Mouse (Mus musculus) intestine, embryonic 16.5 days (tissue): ENCODE results near the gene Kcnh6. TPM values are rescaled to one million over a fixed set of nuclear protein-coding genes. Genes with fewer than 3 reads are reported as not detected.
A peak's percentile ranks its signal among the peaks of the same experiment; 100 is the strongest.

ENCODE experiments used
- ATAC-seq: fragments of 200-750 bp; cut with Nextera tagmentation; 2 replicates; pipeline ENCODE4 v1.8.0; 2017; ENCODE audit warnings: moderate TSS enrichment, moderate library complexity
- H3K27ac ChIP-seq: fragments of 300-500 bp; sonication (generic); 2 replicates; pipeline ENCODE4 v1.5.1; 2014; ENCODE audit warnings: mild to moderate bottlenecking, low read length
- H3K27me3 ChIP-seq: fragments of 300-500 bp; sonication (generic); replicated peaks from 2 replicates; pipeline ENCODE4 v1.6.1; 2014; ENCODE audit warnings: low read length, control low read depth, mixed read lengths; ENCODE audit not compliant: control insufficient read depth, insufficient read depth
- H3K36me3 ChIP-seq: fragments of 300-500 bp; sonication (generic); 2 replicates; pipeline ENCODE4 v1.6.1; 2014; ENCODE audit warnings: low read length, control low read depth; ENCODE audit not compliant: control insufficient read depth, insufficient read depth
- H3K4me1 ChIP-seq: fragments of 300-500 bp; sonication (generic); 2 replicates; pipeline ENCODE4 v1.6.1; 2014; ENCODE audit warnings: low read length, control low read depth, mixed read lengths; ENCODE audit not compliant: control insufficient read depth, insufficient read depth
- H3K4me2 ChIP-seq: fragments of 300-500 bp; sonication (generic); 2 replicates; pipeline ENCODE4 v1.6.1; 2014; ENCODE audit warnings: low read depth, low read length, control low read depth
- H3K4me3 ChIP-seq: fragments of 300-500 bp; sonication (generic); 2 replicates; pipeline ENCODE4 v1.5.1; 2014; ENCODE audit warnings: mild to moderate bottlenecking, low read length
- H3K9ac ChIP-seq: fragments of 300-500 bp; sonication (generic); 2 replicates; pipeline ENCODE4 v1.6.1; 2014; ENCODE audit warnings: low read depth, low read length
- H3K9me3 ChIP-seq: fragments of 300-500 bp; sonication (generic); 2 replicates; pipeline ENCODE4 v1.6.1; 2016; ENCODE audit warnings: low read length, control low read depth; ENCODE audit not compliant: control insufficient read depth
- WGBS: fragments of 180-500 bp; shearing (Covaris S2); extraction: QIAGEN DNeasy Blood & Tissue Kit; methylation state at CpG from one replicate; pipeline ENCODE4 v1.1.7; 2014; 5-methylcytosine and 5-hydroxymethylcytosine counted together
- polyA plus RNA-seq: library from polyadenylated mRNA; unstranded; fragments of >200 nt; fragmentation: Nextera tagmentation; extraction: Ambion mirVana; gene quantifications from 2 replicates; pipeline ENCODE4 v1.2.1, GENCODE M21; 2015

Gene Kcnh6
- polyA plus RNA-seq, 1 experiment from 2014 or later: 2.6 TPM

GRCm38 (mm10) chr11:106046584-106046983 lies 38.7 kb downstream of the Kcnh6 start:
- no peaks in the 10 kb centered on the region for H3K9me3 ChIP-seq
- WGBS: 82% methylated on average over 9 of the region's 9 CpGs
- H3K36me3 ChIP-seq: peaks cover 6% of the 10 kb centered on the region; the same call in 1 of the 2 replicates
- H3K4me3 ChIP-seq: no peak overlapping the region
- ATAC-seq: no peak
- no peaks in the 10 kb centered on the region for H3K4me1 ChIP-seq
- no peak overlapping the region for H3K4me2 ChIP-seq
- no peak overlapping the region for H3K9ac ChIP-seq
- H3K27ac ChIP-seq: no peak overlapping the region
- H3K27me3 ChIP-seq: no peaks in the 10 kb centered on the region

- Histone ChIP-seq H3K4me3 (no peak overlapping the region), H3K4me2 (no peak overlapping the region), H3K36me3 (peaks cover 11% of the 10 kb centered on the region; the same call in 1 of the 2 replicates), H3K9ac (no peak overlapping the region), H3K9me3 (no peaks in the 10 kb centered on the region), H3K27me3 (no peaks in the 10 kb centered on the region), H3K27ac (peak overlapping the region; percentile 36; the same call in 1 of the 2 replicates), H3K4me1 (no peaks in the 10 kb centered on the region)
- peak; percentile 56 for ATAC-seq
- WGBS: 76% methylated on average over 2 of the region's 2 CpGs
Measured at GRCm38 (mm10) chr11:106053921-106054320, 46.0 kb downstream of the Kcnh6 start.

- 92% methylated on average over 8 of the region's 8 CpGs for WGBS
- no peaks in the 10 kb centered on the region for H3K9me3 ChIP-seq
- H3K4me2 ChIP-seq: no peak overlapping the region
- peaks cover 11% of the 10 kb centered on the region; the same call in 1 of the 2 replicates for H3K36me3 ChIP-seq
- no peaks in the 10 kb centered on the region for H3K4me1 ChIP-seq
- no peak overlapping the region for H3K4me3 ChIP-seq
- H3K27me3 ChIP-seq: no peaks in the 10 kb centered on the region
- no peak for ATAC-seq
- no peak overlapping the region for H3K9ac ChIP-seq
- peak overlapping the region; percentile 34; the same call in 1 of the 2 replicates for H3K27ac ChIP-seq
Measured at GRCm38 (mm10) chr11:106054600-106054999, 46.7 kb downstream of the Kcnh6 start.

GRCm38 (mm10) chr11:106055341-106055740 lies 47.4 kb downstream of the Kcnh6 start:
- no peaks in the 10 kb centered on the region for H3K9me3 ChIP-seq
- no peaks in the 10 kb centered on the region for H3K27me3 ChIP-seq
- no peak overlapping the region for H3K4me2 ChIP-seq
- ATAC-seq: no peak
- H3K36me3 ChIP-seq: peaks cover 11% of the 10 kb centered on the region; the same call in 1 of the 2 replicates
- no peak overlapping the region for H3K27ac ChIP-seq
- H3K4me3 ChIP-seq: no peak overlapping the region
- no peaks in the 10 kb centered on the region for H3K4me1 ChIP-seq
- no peak overlapping the region for H3K9ac ChIP-seq
- 85% methylated on average over 6 of the region's 6 CpGs for WGBS

- H3K4me2 ChIP-seq: no peak overlapping the region
Measured at GRCm38 (mm10) chr11:106056819-106057491, 49.0 kb downstream of the Kcnh6 start.

GRCm38 (mm10) chr11:106058020-106058419 lies 50.1 kb downstream of the Kcnh6 start:
- Histone ChIP-seq H3K36me3 (peaks cover 8% of the 10 kb centered on the region; the same call in 1 of the 2 replicates), H3K27me3 (no peaks in the 10 kb centered on the region), H3K4me3 (no peak overlapping the region), H3K9me3 (no peaks in the 10 kb centered on the region), H3K4me2 (no peak overlapping the region), H3K9ac (no peak overlapping the region), H3K4me1 (no peaks in the 10 kb centered on the region), H3K27ac (no peak overlapping the region)
- ATAC-seq: no peak
- WGBS: 79% methylated on average over 8 of the region's 8 CpGs

More at GRCm38 (mm10) chr11:106056819-106057491, 49.0 kb downstream of the Kcnh6 start:
- 87% methylated on average over 8 of the region's 8 CpGs for WGBS
- peak overlapping the region; percentile 64; the same call in 1 of the 2 replicates for H3K27ac ChIP-seq
- ATAC-seq: peak; percentile 70
- peak overlapping the region; percentile 34; the same call in 1 of the 2 replicates for H3K9ac ChIP-seq
- no peaks in the 10 kb centered on the region for H3K27me3 ChIP-seq
- H3K4me1 ChIP-seq: no peaks in the 10 kb centered on the region
- peaks cover 11% of the 10 kb centered on the region; the same call in 1 of the 2 replicates for H3K36me3 ChIP-seq
- no peaks in the 10 kb centered on the region for H3K9me3 ChIP-seq
- H3K4me3 ChIP-seq: no peak overlapping the region

GRCm38 (mm10) chr11:106060549-106060948 lies 52.6 kb downstream of the Kcnh6 start:
- Histone ChIP-seq H3K4me1 (no peaks in the 10 kb centered on the region), H3K36me3 (peaks cover 4% of the 10 kb centered on the region; the same call in 1 of the 2 replicates), H3K9ac (no peak overlapping the region), H3K27ac (no peak overlapping the region), H3K4me2 (no peak overlapping the region), H3K27me3 (no peaks in the 10 kb centered on the region), H3K9me3 (no peaks in the 10 kb centered on the region), H3K4me3 (no peak overlapping the region)
- WGBS: 92% methylated on average over 1 of the region's 1 CpGs
- no peak for ATAC-seq

- no peak overlapping the region for H3K27ac ChIP-seq
- WGBS: 92% methylated on average over 1 of the region's 1 CpGs
- H3K36me3 ChIP-seq: peaks cover 4% of the 10 kb centered on the region; the same call in 1 of the 2 replicates
- H3K27me3 ChIP-seq: no peaks in the 10 kb centered on the region
- H3K4me2 ChIP-seq: no peak overlapping the region
- no peak overlapping the region for H3K4me3 ChIP-seq
- no peak overlapping the region for H3K9ac ChIP-seq
- ATAC-seq: no peak
- H3K9me3 ChIP-seq: no peaks in the 10 kb centered on the region
- H3K4me1 ChIP-seq: no peaks in the 10 kb centered on the region
Measured at GRCm38 (mm10) chr11:106061311-106061710, 53.4 kb downstream of the Kcnh6 start.

GRCm38 (mm10) chr11:106063756-106064155 lies 55.8 kb downstream of the Kcnh6 start:
- H3K4me1 ChIP-seq: peaks cover 5% of the 10 kb centered on the region; the same call in 1 of the 2 replicates
- 81% methylated on average over 5 of the region's 5 CpGs for WGBS
- no peaks in the 10 kb centered on the region for H3K9me3 ChIP-seq
- no peaks in the 10 kb centered on the region for H3K27me3 ChIP-seq
- no peak overlapping the region for H3K4me2 ChIP-seq
- no peaks in the 10 kb centered on the region for H3K36me3 ChIP-seq
- no peak for ATAC-seq
- no peak overlapping the region for H3K27ac ChIP-seq
- no peak overlapping the region for H3K4me3 ChIP-seq
- H3K9ac ChIP-seq: no peak overlapping the region
